Mouse (Mus musculus) kidney, adult 10 weeks (tissue): Measurements from ENCODE around the gene Plekhh1. TPM values are rescaled to one million over a fixed set of nuclear protein-coding genes. Genes with fewer than 3 reads are reported as not detected.

Experiments
- polyA plus RNA-seq: library from polyadenylated mRNA; stranded (reverse); fragments of 350-450 nt; fragmentation: Illumina TruSeq; extraction: RNeasy Lipid Tissue Mini Kit (QIAGEN cat#74804); gene quantifications from one replicate; pipeline ENCODE4 v1.2.3, GENCODE M21; 2014; ENCODE audit warnings: low read depth, low replicate concordance

The Plekhh1 gene
- polyA plus RNA-seq = 13.5 TPM

GRCm38 (mm10) chr12:79028911-79029861 is at the start of gene Plekhh1:
TSS of gene Plekhh1 (plus strand) at chr12:79029163.

GRCm38 (mm10) chr12:79007126-79007753 is 21.7 kb upstream of the Plekhh1 start, which contains the start of gene Tmem229b:
TSS of gene Tmem229b (minus strand) at chr12:79007627.

GRCm38 (mm10) chr12:79089182-79089812 is 60.3 kb downstream of the Plekhh1 start, which contains the start of gene Pigh:
TSS of gene Pigh (minus strand) at chr12:79089651.

DNA sequence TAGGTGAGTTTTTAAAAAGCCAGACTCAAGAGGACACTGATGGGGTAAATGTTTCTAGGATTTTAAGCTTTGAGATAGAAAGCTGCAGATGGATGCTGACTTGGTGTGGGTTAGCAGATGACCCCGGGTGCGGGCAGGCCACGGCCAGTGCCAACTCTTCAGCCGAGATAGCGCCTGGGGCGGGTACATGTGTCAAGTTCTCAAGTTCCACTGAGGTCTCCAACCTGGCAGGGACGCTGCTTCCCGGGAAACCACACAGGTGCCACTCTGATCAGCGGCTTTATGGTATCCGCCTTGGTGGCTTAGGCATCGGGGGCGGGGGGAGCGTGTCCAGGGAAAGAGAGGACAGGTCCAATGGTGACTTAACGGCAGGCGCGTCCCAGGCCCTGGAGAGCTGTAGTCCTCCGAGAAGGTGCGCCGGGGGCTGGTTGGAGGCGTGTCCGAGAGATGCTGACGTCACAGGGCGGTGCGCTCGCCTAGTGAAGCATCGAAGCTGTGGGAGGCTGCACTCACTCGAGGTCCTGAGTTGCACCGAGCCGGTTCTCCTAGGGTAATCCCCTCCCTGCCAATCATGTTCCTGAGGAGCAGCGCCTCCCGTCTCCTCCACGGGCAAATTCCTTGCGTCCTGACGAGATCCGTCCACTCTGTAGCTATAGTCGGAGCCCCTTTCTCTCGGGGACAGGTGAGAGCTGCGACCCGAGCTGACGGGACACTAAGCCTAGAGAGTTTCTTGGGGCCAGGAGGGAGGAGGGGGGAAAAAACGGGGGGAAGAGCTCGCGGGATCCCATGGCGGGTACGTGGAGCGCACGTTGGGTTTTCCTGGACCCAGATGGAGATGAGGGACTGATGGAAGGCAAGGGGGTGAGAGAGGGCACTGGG is 101.6 kb downstream of the Plekhh1 start, which contains the start of gene Arg2:
Gene Arg2, plus strand, starts transcription at position 479 of the 879 bp plus-strand sequence.

Other genes starting within 250 kb of the Plekhh1 start
- 178 TPM for gene Atp6v1d, start 167.5 kb upstream of the Plekhh1 start, polyA plus RNA-seq
- gene Eif2s1, start 167.3 kb upstream of the Plekhh1 start, polyA plus RNA-seq = 80.2 TPM
- gene Plek2, start 122.2 kb upstream of the Plekhh1 start, polyA plus RNA-seq = 3.8 TPM
- gene Tmem229b, start 21.5 kb upstream of the Plekhh1 start, polyA plus RNA-seq = 0.61 TPM
- 33.4 TPM for gene Pigh, start 60.5 kb downstream of the Plekhh1 start, polyA plus RNA-seq
- 108 TPM for gene Arg2, start 101.6 kb downstream of the Plekhh1 start, polyA plus RNA-seq
- 152 TPM for gene Vti1b, start 143.5 kb downstream of the Plekhh1 start, polyA plus RNA-seq
- 31.7 TPM for gene Rdh11, start 163.1 kb downstream of the Plekhh1 start, polyA plus RNA-seq
- gene Rdh12, start 179.8 kb downstream of the Plekhh1 start, polyA plus RNA-seq = 0.93 TPM